Mouse (Mus musculus): ENCODE results near the gene Ddx11. TPM values are rescaled to one million over a fixed set of nuclear protein-coding genes. Genes with fewer than 3 reads are reported as not detected.

The Ddx11 gene
- total RNA-seq (2021): 1 to 10 TPM in 1 of 2 experiments, under 1 TPM in 1; 0.89 to 1.1 TPM

- peak; percentile 97 to 98 for DNase-seq
- intact Hi-C loops (cut with DNase I): no loop called here
Measured at GRCm38 (mm10) chr17:66123066-66123815, at the start of gene Ddx11. Ddx11 (plus strand) TSS chr17:66123520.

- intact Hi-C loops (cut with DNase I): no loop called here
Measured at GRCm38 (mm10) chr17:66073971-66074370, 49.3 kb upstream of the Ddx11 start.

DNA sequence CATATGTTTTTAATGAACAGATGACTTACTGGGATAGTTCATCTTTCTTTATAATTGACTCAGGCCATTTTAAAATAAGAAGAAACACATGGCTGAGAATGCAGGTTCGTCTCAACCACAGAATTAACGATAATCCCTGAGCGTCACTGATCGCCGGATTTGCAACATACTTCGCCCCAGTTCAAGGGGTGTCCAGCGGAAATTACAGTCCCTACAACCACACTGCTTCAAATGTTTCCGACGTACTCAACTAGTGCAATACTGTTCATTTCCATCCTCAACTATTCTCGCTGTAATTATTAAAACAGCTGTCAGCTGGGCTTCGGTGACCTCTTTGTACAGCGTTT is 47.5 kb upstream of the Ddx11 start:
- DNase-seq: no peak
- intact Hi-C loops (cut with DNase I): no loop called here

More at GRCm38 (mm10) chr17:66073971-66074370, 49.3 kb upstream of the Ddx11 start:
- no peak for DNase-seq

DNA sequence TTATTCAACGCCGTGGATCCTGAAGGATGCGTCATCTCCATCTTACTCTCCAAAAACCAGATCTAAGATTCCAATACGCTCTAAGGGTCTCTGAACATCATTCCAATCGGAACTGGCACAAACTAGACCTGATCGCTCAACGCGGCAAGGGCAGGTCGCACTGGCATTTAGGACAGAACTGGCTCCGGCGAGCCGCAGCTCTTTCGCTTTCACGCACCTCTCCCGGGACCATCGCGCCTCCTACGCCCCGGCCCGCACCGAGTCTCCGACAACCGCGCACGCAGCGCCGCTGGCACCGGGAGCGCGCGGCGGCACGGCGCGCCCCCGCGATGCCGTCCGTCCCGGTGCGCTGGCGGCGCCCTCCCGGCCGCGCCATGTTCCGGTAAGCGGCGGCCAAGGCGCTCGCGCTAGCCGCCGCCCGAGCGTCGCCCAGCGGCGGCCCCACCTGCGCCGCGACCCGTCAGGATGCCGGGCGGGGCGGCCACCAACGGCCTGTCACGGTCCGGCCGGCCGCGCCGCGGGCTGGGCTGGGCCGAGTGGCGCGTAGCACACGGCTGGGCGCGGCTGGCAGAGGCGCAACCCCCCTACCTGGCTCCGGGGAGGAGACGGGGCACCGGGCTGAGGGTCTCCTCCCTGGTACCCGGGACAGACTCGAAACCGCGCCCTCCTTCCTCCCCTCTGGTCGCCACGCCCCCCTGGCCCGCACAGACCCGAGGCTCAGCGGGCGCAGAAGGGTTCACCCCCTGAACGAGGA is 47.0 kb upstream of the Ddx11 start:
- DNase-seq: peak in 1 of 2 experiments; percentile 50
- intact Hi-C loops (cut with DNase I): no loop called here

- DNase-seq: peak; percentile 96 to 98
- intact Hi-C loops (cut with DNase I): loop anchor here (1.0 kb wide), 1 partner anchor 23 kb away; no protein-coding TSS in a partner anchor
Measured at GRCm38 (mm10) chr17:66076934-66077333, 46.4 kb upstream of the Ddx11 start, which contains the start of gene Ankrd12. Ankrd12 (minus strand) TSS chr17:66077089.

DNA sequence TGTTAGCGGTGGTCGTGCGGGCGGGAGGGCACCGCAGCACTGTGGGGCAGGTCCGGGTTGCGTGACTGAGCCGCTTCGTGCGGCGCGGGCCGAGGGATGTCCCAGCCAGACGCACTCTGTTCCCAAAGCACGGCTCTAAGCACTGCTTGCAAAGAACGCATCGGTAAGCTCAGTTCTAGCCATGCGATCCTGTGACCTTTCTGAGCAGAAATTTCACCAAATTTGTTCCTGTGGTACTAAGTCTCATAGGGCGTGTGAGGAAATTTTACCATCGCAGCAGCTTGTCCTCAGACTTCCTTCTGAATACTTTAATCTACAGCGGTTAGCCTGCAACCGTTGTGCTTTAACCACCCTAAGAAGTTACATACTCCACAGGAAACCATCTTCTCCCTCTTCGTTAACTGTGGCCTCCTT is 45.9 kb upstream of the Ddx11 start:
- DNase-seq: no peak
- intact Hi-C loops (cut with DNase I): loop anchor here (1.0 kb wide), 1 partner anchor 23 kb away; no protein-coding TSS in a partner anchor

DNA sequence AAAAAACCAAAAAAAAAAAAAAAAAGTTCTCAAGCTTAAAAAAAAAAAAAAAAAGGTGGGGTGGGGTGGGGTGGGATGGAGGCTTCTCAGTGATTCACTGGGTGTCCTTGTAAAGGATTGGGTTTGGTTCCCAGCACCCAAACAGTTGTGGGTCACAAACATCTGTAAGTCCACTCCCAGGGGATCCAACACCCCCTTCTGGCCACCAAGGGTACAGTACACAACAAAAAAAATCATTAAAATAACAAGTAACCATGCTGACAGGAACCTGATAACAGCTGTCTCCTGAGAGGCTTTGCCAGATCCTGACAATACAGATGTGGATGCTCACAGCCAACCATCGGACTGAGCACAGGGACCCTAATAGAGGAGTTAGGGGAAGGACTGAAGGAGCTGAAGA is 38.8 kb upstream of the Ddx11 start:
- no peak for DNase-seq
- intact Hi-C loops (cut with DNase I): no loop called here

- DNase-seq: no peak
- intact Hi-C loops (cut with DNase I): no loop called here
Measured at GRCm38 (mm10) chr17:66085038-66085437, 38.3 kb upstream of the Ddx11 start.

GRCm38 (mm10) chr17:66090251-66090650 is 33.1 kb upstream of the Ddx11 start:
- intact Hi-C loops (cut with DNase I): no loop called here

GRCm38 (mm10) chr17:66091392-66091791 is 31.9 kb upstream of the Ddx11 start:
- DNase-seq: no peak
- intact Hi-C loops (cut with DNase I): no loop called here

More at GRCm38 (mm10) chr17:66090251-66090650, 33.1 kb upstream of the Ddx11 start:
- no peak for DNase-seq

DNA sequence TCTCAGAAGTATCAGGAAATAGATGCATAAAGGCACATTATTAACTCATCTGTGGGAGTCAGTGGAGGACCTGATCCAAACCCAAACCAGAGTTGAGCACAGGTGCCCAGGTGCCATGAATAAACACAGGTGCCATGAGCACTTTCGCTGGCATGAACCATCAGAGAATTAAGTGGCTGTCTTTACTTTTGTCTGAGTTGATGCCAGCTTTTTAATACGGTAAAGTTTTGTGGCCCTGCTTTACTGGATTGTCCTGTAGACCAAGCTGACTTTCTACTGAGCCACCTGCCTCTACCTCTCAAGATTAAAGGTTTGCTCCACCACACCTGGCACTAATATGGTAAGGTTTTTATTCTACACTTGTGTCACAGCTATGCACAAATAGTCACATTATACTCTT is 31.3 kb upstream of the Ddx11 start:
- no peak for DNase-seq
- intact Hi-C loops (cut with DNase I): no loop called here

DNA sequence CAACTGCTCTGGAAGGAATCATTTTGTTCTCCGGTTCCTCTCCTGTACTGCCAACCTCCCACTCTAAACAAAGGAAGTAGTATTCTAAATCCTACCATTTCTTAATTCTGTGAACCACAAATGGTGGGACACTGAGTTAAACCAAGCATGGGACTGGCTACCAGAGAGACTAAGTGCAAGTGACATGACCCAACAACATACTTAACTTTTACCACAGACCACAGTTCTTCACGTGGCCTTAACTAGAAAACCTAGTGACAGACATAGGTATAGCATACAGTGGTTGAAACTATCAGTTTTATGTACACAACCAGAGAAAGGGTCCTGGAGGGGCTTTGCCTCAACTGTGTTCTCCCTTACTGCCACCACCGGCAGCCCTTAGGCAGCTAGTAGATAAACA is 30.7 kb upstream of the Ddx11 start:
- intact Hi-C loops (cut with DNase I): no loop called here
- DNase-seq: no peak

- intact Hi-C loops (cut with DNase I): loop anchor here (1.0 to 10.0 kb wide), 4 partner anchors 23 to 488 kb away; partner anchors contain the start of genes Ankrd12 and Vapa
- DNase-seq: no peak
Measured at GRCm38 (mm10) chr17:66100566-66101379, 22.5 kb upstream of the Ddx11 start.

- intact Hi-C loops (cut with DNase I): loop anchor here (1.0 to 10.0 kb wide), 4 partner anchors 21 to 489 kb away; partner anchors contain the start of gene Vapa
- DNase-seq: peak; percentile 89 to 91
Measured at GRCm38 (mm10) chr17:66101380-66102330, 21.7 kb upstream of the Ddx11 start, which contains the start of gene Ndufv2. Ndufv2 (minus strand) TSS chr17:66101559.

DNA sequence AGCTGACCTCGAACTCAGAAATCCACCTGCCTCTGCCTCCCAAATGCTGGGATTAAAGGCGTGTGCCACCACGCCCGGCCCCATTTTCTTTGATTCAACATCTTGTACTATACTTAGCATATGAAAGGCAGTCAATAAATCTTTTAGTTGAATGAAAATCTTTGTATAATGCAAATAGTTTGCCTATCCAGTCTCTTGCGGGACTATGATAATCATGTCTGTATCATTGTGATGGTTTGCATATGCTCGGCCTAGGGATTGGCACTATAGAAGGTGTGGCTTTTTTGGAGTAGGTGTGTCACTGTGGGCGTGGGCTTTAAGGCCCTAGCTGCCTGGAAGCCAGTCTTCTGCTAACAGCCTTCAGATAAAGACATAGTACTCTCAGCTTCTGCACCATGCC is 19.2 kb upstream of the Ddx11 start:
- DNase-seq: no peak
- intact Hi-C loops (cut with DNase I): loop anchor here (2.0 to 10.0 kb wide), 4 partner anchors 42 to 492 kb away; partner anchors contain the start of gene Vapa

GRCm38 (mm10) chr17:66106601-66107267 is 16.6 kb upstream of the Ddx11 start:
- intact Hi-C loops (cut with DNase I): loop anchor here (2.0 to 10.0 kb wide), 3 partner anchors 154 to 402 kb away; partner anchors contain the start of gene Twsg1
- peak; percentile 61 to 77 for DNase-seq

DNA sequence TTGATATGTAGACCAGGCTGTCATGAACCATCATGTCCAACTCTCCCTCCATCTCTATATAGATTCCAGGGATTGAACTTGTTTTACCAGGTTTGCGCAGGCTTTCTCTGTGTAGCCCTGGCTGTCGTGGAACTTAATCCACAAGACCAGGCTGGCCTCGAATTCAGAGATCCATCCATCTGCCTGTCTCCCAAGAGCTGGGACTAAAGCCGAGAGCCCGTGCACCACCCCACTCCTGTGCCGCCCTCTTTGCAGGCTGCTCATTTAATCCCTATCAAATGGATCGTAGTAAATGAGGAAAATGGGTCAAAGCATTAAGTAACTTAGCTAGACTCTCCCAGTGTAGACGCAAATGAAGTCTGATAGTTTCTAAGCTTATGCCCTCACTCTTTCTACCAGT is 15.9 kb upstream of the Ddx11 start:
- intact Hi-C loops (cut with DNase I): loop anchor here (2.0 to 10.0 kb wide), 3 partner anchors 155 to 403 kb away; partner anchors contain the start of gene Twsg1

DNA sequence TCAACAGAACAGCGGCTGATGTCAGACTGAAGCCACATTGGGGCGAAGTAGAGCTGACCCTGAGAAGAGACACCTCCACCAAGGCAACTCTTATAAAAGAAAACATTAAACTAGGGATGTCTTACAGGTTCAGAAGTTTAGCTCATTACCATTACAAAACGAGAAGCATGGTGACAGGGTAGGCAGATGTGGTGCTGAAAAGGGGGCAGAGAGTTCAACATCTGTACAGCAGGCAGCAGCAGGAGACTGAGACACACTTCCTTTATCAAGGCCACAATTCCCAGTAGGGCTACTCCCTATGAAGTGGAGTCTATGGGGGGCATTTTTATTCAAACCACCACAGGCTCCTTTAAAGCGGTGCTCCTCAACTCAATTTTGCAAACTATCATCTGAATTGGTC is 15.1 kb upstream of the Ddx11 start:
- intact Hi-C loops (cut with DNase I): loop anchor here (5.0 to 10.0 kb wide), 2 partner anchors 156 to 403 kb away; partner anchors contain the start of gene Twsg1
- DNase-seq: no peak

More for the DNA sequence above, 15.9 kb upstream of the Ddx11 start:
- DNase-seq: no peak
